Mouse (Mus musculus): ENCODE results near the gene Dscam.

Dscam gene

GRCm38 (mm10) chr16:96559796-96560195, 610.8 kb downstream of the Dscam start:
- in situ Hi-C loops (cut with MboI), result no loop called here

GRCm38 (mm10) chr16:96558341-96558740, 612.2 kb downstream of the Dscam start:
- in situ Hi-C loops (cut with MboI), result no loop called here

DNA sequence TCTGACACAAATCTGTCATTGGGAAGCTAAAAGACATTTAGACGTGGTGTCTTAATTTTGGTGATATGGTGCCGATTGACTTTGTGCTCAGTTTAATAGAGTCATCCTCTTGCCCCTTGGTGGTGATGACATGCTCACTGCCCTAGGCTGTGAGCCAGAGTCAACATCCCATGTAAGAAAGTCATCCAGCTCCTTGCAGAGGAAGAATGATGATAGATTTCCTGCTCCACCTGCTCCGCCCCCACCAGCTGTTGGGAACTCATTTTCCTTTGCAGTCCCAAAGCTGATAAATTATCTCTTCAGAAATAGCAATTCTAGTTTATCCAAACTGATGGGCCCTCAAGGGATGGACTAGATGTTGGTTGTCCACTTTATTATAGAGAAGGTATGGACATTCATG, 613.9 kb downstream of the Dscam start:
- in situ Hi-C loops (cut with MboI), result no loop called here

DNA sequence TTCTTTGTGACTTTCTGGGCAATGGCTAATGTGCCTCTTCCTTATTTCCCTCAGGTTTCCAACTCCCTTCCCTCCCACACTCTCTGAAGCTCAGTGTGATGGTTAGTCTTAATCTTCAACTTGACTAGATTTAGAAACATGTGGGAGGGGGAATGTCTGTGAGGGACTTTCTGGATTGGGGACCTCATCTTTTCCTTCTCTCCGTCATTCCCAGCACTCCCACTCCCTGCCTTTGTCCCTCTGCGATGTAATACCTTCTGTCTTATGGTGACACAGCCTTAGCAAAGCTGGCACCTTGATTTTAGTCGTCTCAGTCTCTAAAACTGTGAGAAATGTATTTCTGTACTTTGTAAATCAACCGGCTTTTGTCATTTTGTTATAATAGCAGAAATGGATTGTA, 615.1 kb downstream of the Dscam start:
- in situ Hi-C loops (cut with MboI), result no loop called here

GRCm38 (mm10) chr16:96552680-96553079, 617.9 kb downstream of the Dscam start:
- in situ Hi-C loops (cut with MboI), result no loop called here

DNA sequence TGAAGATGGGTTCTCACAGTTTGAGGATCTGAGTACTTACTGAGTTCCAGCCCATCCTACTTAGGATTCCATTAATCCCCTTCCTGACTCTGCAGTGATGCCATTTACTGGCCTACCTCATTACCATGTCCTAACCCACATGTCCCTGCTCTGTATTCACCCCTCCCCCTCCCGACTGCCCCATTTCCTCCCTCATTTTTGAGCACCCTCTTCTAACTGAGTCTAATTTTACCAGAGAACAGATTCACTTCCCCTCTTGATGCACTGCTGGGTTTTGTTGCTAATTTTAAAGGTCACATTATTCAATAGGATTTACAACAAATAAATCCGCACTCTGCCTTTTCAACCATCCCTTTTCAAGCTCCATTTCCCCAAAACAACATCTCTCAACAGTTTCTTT, 629.5 kb downstream of the Dscam start:
- in situ Hi-C loops (cut with MboI), result no loop called here
